Mouse (Mus musculus): ENCODE results near the gene Siva1.

Gene Siva1

DNA sequence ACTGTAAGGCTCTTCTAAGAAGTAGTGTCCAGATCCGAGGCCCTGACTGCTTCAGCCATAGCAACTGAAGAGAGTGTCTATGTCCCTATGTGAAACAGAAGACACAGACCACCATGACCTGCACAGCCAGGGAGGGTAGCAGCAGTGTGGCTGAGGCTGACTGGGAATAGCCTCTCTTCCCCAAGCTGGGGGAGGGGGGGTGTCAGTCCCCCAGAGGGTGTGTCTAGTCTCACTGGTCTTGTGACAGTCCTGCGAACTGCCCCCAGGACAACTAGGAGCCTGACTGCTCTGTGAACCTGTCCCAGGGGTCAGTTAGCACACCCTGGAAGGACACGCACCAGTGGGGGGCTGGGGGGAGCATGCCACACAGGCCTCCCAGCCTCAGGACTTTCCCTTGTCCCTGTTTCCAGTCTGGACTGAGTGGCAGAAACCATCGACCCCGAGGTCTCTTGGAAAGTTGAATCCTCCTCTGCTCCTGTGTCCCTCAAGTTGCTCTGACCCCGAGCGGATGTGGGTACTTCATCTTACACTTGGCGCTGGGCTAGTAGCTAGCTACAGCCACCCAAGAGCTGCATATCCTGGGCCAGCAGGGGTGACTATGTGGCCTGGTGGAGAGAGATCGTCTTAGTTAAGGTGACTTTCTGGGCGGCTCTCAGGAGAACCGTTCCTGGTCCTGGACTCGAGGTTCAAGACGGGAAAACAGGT lies 25.3 kb upstream of the Siva1 start:
- H3K4me1 ChIP-seq (replicated peaks; ENCODE audit: low read depth, low read length): peaks cover 42% of the 10 kb centered on the region
- no peak for TF ChIP-seq POU5F1 (IDR thresholded peaks at IDR 0.05; ENCODE audit: borderline replicate concordance, low read length)
- TF ChIP-seq CTCF (conservative IDR thresholded peaks at IDR 0.05; ENCODE audit: low read length): no peak
- no peak for TF ChIP-seq NANOG (IDR thresholded peaks at IDR 0.05; ENCODE audit: borderline replicate concordance, low read length)
- H3K4me3 ChIP-seq (replicated peaks; ENCODE audit: low read length): peak overlapping the region; percentile 76
- peaks cover 7% of the 10 kb centered on the region; the same call in 1 of the 2 replicates for H3K36me3 ChIP-seq (ENCODE audit: insufficient read depth, low read length)
- no peaks in the 10 kb centered on the region for H3K9me3 ChIP-seq (ENCODE audit: low read length)
- peaks cover 58% of the 10 kb centered on the region for H3K27me3 ChIP-seq (ENCODE audit: insufficient read depth, low read length)

DNA sequence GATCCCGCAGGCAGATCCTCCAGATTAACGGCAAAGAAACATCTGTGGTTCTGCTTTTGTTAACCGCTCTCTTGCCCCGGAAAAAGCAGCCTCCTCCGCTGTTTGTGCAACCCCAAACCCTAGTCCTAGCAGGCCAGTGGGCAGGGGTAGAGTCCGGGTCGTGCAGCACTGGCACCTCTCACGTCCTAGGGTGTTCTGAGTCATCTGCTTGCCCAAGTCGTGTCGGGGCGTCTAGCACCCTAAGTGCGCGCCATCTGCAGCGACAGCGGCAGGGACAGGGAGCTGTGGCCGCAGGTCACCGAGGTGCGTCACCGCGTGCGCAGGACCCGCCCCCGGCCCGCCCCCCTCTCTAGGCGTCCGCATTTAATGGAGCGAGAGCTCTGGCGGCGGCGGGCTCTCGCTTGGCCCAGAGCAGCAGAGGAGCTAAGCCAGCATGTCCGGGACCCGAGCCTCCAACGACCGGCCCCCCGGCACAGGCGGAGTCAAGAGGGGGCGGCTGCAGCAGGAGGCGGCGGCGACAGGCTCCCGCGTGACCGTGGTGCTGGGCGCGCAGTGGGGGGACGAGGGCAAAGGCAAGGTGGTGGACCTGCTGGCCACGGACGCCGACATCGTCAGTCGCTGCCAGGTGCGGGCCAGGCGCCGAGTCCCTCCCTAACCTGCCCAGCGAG lies 24.7 kb upstream of the Siva1 start, which contains the start of gene Adssl1:
Gene Adssl1 (plus strand): TSS at position 360 of the 668 bp plus-strand sequence.
- peak within 1 kb of the TSS; percentile 76 for H3K4me3 ChIP-seq (replicated peaks; ENCODE audit: low read length)
- peaks cover 2% of the 10 kb centered on the region; the same call in 1 of the 2 replicates for H3K36me3 ChIP-seq (ENCODE audit: insufficient read depth, low read length)
- no peaks in the 10 kb centered on the region for H3K9me3 ChIP-seq (ENCODE audit: low read length)
- peaks cover 42% of the 10 kb centered on the region for H3K4me1 ChIP-seq (replicated peaks; ENCODE audit: low read depth, low read length)
- TF ChIP-seq POU5F1 (IDR thresholded peaks at IDR 0.05; ENCODE audit: borderline replicate concordance, low read length) (no peak), NANOG (IDR thresholded peaks at IDR 0.05; ENCODE audit: borderline replicate concordance, low read length) (no peak), CTCF (conservative IDR thresholded peaks at IDR 0.05; ENCODE audit: low read length) (no peak)
- peaks cover 60% of the 10 kb centered on the region for H3K27me3 ChIP-seq (ENCODE audit: insufficient read depth, low read length)

DNA sequence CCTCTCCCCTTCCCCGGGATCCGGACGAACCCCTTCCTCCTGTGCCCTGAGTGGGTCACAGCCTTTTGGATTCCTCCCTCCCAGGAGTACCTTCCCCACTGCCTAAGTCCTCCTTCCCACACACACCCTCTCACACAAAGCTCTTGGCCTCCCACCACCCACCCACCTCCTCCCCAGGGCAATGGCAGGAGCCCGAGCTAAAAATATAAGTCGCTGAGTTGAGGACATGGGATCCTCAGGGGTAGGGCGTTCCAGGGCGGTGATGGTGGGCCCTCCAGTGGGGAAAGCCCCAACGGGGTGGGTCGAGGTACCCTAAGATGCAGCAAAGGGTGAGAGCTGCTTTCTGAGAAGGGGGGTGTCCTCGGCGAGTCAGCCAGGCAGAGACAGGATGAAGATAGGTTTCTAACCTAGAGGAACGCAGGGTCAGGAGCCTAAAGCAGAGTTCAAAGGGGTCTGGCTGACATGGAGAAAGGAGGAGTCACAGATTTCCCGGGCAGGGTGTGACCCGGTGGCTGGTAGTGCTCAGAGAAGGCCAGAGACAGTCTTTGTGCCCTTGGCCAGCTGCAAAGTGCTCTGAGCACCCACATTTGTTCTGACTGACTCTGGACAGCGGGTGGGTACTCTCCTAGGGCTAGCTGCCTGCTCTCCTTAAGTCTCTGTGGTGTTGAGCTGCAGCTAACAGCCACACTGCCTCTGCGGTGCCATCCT lies 24.0 kb upstream of the Siva1 start:
- peak overlapping the region; percentile 76 for H3K4me3 ChIP-seq (replicated peaks; ENCODE audit: low read length)
- TF ChIP-seq NANOG (IDR thresholded peaks at IDR 0.05; ENCODE audit: borderline replicate concordance, low read length) (no peak), CTCF (conservative IDR thresholded peaks at IDR 0.05; ENCODE audit: low read length) (no peak), POU5F1 (IDR thresholded peaks at IDR 0.05; ENCODE audit: borderline replicate concordance, low read length) (no peak)
- peaks cover 63% of the 10 kb centered on the region for H3K27me3 ChIP-seq (ENCODE audit: insufficient read depth, low read length)
- no peaks in the 10 kb centered on the region for H3K36me3 ChIP-seq (ENCODE audit: insufficient read depth, low read length)
- peaks cover 42% of the 10 kb centered on the region for H3K4me1 ChIP-seq (replicated peaks; ENCODE audit: low read depth, low read length)
- H3K9me3 ChIP-seq (ENCODE audit: low read length): no peaks in the 10 kb centered on the region

DNA sequence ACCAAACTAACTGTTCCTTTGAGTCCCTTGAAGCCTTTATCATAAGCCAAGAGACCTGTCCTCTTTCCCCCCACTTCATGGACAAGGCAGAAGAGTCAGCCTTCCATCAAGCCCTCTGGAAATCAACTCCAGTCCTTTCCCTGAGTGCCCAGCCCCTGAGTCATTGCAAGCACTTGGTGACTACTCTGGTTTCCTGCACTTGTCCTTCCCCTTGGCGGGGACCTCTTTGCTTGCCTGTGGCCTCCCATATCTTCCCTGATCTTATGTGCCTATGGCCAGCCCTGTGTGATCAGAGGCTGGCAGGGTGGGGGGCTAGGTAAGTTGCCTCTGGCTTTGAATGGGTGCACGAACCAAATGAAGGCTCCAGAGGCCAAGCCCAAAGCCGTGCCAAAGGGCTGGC lies 22.6 kb upstream of the Siva1 start:
- Histone ChIP-seq H3K9me3 (ENCODE audit: low read length) (no peaks in the 10 kb centered on the region), H3K27me3 (ENCODE audit: insufficient read depth, low read length) (peaks cover 63% of the 10 kb centered on the region), H3K4me1 (replicated peaks; ENCODE audit: low read depth, low read length) (peaks cover 49% of the 10 kb centered on the region), H3K4me3 (replicated peaks; ENCODE audit: low read length) (no peak overlapping the region), H3K36me3 (ENCODE audit: insufficient read depth, low read length) (no peaks in the 10 kb centered on the region)
- TF ChIP-seq CTCF (conservative IDR thresholded peaks at IDR 0.05; ENCODE audit: low read length): no peak
- TF ChIP-seq NANOG (IDR thresholded peaks at IDR 0.05; ENCODE audit: borderline replicate concordance, low read length): no peak
- TF ChIP-seq POU5F1 (IDR thresholded peaks at IDR 0.05; ENCODE audit: borderline replicate concordance, low read length): no peak

DNA sequence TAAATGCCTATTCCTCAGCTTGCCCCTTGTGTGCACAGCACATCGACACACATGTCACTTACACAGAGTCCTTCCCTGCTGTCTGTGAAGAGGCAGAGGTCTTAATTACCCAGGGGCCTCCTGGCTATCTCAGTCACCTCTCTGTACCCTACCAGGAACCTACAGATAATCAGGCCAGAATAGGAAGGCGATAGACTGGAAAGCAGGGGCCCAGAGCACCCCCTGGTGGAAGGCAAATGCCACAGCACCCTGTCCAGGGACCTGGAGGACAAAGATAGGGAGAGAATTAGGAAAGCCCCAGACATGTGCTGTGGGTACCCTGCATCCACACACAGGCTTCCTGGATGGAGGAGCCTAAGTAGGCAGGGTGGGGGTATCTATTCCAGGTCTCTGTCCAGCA lies 20.7 kb upstream of the Siva1 start:
- no peaks in the 10 kb centered on the region for H3K9me3 ChIP-seq (ENCODE audit: low read length)
- peak; percentile 97 for TF ChIP-seq CTCF (conservative IDR thresholded peaks at IDR 0.05; ENCODE audit: low read length)
- no peak for TF ChIP-seq POU5F1 (IDR thresholded peaks at IDR 0.05; ENCODE audit: borderline replicate concordance, low read length)
- peaks cover 41% of the 10 kb centered on the region for H3K4me1 ChIP-seq (replicated peaks; ENCODE audit: low read depth, low read length)
- peaks cover 54% of the 10 kb centered on the region for H3K27me3 ChIP-seq (ENCODE audit: insufficient read depth, low read length)
- no peaks in the 10 kb centered on the region for H3K36me3 ChIP-seq (ENCODE audit: insufficient read depth, low read length)
- no peak overlapping the region for H3K4me3 ChIP-seq (replicated peaks; ENCODE audit: low read length)

DNA sequence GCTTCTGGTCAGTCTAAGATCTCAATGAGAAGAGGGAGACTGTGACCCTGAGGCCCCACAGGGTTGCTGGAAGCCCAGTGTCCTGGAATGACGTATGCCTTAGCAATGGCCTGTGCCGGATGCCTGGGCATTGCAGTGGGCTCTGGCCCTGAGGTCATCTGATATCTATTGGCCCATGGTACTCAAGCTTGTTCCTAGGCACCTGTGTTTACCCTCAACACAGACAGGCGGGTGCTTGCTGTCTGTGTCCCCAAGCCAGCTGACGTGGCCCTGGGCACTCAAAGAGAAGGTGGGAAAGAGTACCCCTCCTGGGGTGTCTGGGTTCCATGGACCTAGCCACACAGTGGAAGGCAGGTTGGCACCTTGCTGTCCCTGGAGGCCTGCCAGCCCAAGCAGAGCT lies 18.8 kb upstream of the Siva1 start:
- H3K9me3 ChIP-seq (ENCODE audit: low read length): no peaks in the 10 kb centered on the region
- TF ChIP-seq CTCF (conservative IDR thresholded peaks at IDR 0.05; ENCODE audit: low read length): no peak
- no peak for TF ChIP-seq POU5F1 (IDR thresholded peaks at IDR 0.05; ENCODE audit: borderline replicate concordance, low read length)
- no peak for TF ChIP-seq NANOG (IDR thresholded peaks at IDR 0.05; ENCODE audit: borderline replicate concordance, low read length)
- peaks cover 34% of the 10 kb centered on the region for H3K4me1 ChIP-seq (replicated peaks; ENCODE audit: low read depth, low read length)

DNA sequence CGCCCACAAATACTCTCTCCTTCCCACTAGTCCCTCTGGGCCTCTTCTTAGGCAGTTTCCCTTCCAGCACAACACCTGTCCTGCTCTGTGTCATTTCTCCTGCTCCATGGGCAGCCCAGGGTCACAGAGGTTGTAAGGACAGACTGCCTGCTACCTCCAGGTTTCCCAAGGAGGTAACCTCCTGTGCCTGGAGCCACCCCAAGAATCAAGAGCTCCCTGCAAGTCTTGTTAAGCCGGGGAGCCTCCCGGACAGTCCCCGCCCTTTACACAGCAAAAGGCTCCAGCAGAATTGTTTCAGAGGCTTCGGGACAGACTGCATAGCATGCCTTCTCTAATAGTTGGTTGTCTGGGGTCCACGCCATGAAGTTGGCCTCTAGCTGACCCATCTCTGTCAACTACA lies 18.0 kb upstream of the Siva1 start:
- no peaks in the 10 kb centered on the region for H3K9me3 ChIP-seq (ENCODE audit: low read length)
- H3K27me3 ChIP-seq (ENCODE audit: insufficient read depth, low read length): peaks cover 39% of the 10 kb centered on the region
- peaks cover 29% of the 10 kb centered on the region for H3K4me1 ChIP-seq (replicated peaks; ENCODE audit: low read depth, low read length)
- TF ChIP-seq POU5F1 (IDR thresholded peaks at IDR 0.05; ENCODE audit: borderline replicate concordance, low read length) (no peak), NANOG (IDR thresholded peaks at IDR 0.05; ENCODE audit: borderline replicate concordance, low read length) (no peak)
- no peak overlapping the region for H3K4me3 ChIP-seq (replicated peaks; ENCODE audit: low read length)
- H3K36me3 ChIP-seq (ENCODE audit: insufficient read depth, low read length): no peaks in the 10 kb centered on the region

More for the DNA sequence above, 18.8 kb upstream of the Siva1 start:
- Histone ChIP-seq H3K27me3 (ENCODE audit: insufficient read depth, low read length) (peaks cover 42% of the 10 kb centered on the region), H3K4me3 (replicated peaks; ENCODE audit: low read length) (no peak overlapping the region), H3K36me3 (ENCODE audit: insufficient read depth, low read length) (no peaks in the 10 kb centered on the region)

DNA sequence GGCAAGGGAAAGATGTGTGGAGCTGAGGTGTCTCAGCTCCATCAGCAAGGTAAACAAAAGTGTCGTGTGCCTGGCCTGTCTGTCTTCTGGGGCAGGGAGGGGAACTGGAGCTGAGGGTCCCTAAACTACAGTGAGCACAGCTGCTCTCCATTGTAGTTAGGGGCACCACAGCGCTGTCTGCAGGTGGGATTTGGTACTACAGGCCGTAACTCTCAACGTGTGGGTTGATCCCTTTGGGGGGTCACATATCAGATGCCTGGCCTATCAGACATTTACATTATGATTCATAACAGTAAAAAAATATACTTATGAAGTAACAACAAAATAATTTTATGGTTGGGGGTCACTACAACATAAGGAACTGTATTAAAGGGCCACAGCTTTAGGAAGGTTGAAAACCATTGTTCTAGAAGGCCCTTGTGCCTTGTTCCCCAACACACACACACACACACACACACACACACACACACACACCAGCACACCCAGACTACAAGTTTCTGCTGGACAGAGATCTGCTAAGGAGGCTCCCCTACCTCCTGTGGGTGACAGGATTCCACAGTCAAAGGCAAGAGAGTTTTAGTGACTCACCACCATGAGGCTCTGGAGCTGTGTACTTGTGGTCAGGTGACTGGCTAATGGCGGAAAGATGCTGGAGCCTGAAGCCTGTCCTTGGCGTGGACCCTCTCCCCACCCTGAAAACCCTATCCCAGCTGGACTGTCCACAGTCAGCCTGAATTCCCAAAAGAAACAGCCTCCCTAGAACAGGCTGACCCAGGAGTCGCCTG lies 17.2 kb upstream of the Siva1 start:
- H3K4me3 ChIP-seq (replicated peaks; ENCODE audit: low read length): no peak overlapping the region
- no peaks in the 10 kb centered on the region for H3K9me3 ChIP-seq (ENCODE audit: low read length)
- no peak for TF ChIP-seq POU5F1 (IDR thresholded peaks at IDR 0.05; ENCODE audit: borderline replicate concordance, low read length)
- peak; percentile 99 for TF ChIP-seq CTCF (conservative IDR thresholded peaks at IDR 0.05; ENCODE audit: low read length)
- peaks cover 38% of the 10 kb centered on the region for H3K27me3 ChIP-seq (ENCODE audit: insufficient read depth, low read length)
- H3K4me1 ChIP-seq (replicated peaks; ENCODE audit: low read depth, low read length): peaks cover 35% of the 10 kb centered on the region
- no peaks in the 10 kb centered on the region for H3K36me3 ChIP-seq (ENCODE audit: insufficient read depth, low read length)

Data from E14TG2a.4 (cell line).